Mouse (Mus musculus) ES-Bruce4 (cell line): ENCODE data around the gene Icmt. TPM values are rescaled to one million over a fixed set of nuclear protein-coding genes. Genes with fewer than 3 reads are reported as not detected.
A peak's percentile ranks its signal among the peaks of the same experiment; 100 is the strongest.

ENCODE experiments used
- H3K27ac ChIP-seq: 2 replicates; pipeline ENCODE4 v1.5.1; 2012; ENCODE audit warnings: low read length, inconsistent platforms; ENCODE audit not compliant: insufficient read depth
- H3K27me3 ChIP-seq: 2 replicates; pipeline ENCODE4 v1.6.1; 2012; ENCODE audit warnings: mild to moderate bottlenecking, low read length, inconsistent platforms; ENCODE audit not compliant: control insufficient read depth, poor library complexity, insufficient read depth, severe bottlenecking
- H3K36me3 ChIP-seq: 2 replicates; pipeline ENCODE4 v1.6.1; 2012; ENCODE audit warnings: inconsistent platforms, mild to moderate bottlenecking, low read length, moderate library complexity; ENCODE audit not compliant: control insufficient read depth, poor library complexity, insufficient read depth, severe bottlenecking
- H3K4me1 ChIP-seq: one replicate; pipeline ENCODE4 v1.8.1; 2011; ENCODE audit warnings: low read length; ENCODE audit not compliant: control insufficient read depth, insufficient read depth
- H3K4me3 ChIP-seq: 2 replicates; pipeline ENCODE4 v1.5.1; 2011; ENCODE audit warnings: low read depth, mild to moderate bottlenecking, low read length
- H3K9ac ChIP-seq: 2 replicates; pipeline ENCODE4 v1.6.1; 2012; ENCODE audit warnings: low read depth, mild to moderate bottlenecking, inconsistent platforms; ENCODE audit not compliant: poor library complexity, severe bottlenecking
- H3K9me3 ChIP-seq: replicated peaks from 2 replicates; pipeline ENCODE4 v1.6.1; 2012; ENCODE audit warnings: mild to moderate bottlenecking, low read length, inconsistent platforms; ENCODE audit not compliant: control insufficient read depth, poor library complexity, insufficient read depth, severe bottlenecking
- CTCF ChIP-seq: IDR thresholded peaks from one replicate; pipeline ENCODE4 v1.8.1; 2011; ENCODE audit warnings: low read depth, low read length
- EP300 ChIP-seq: IDR thresholded peaks from 2 replicates; pipeline ENCODE4 v1.6.1; 2011; ENCODE audit warnings: low read depth, low read length; ENCODE audit not compliant: insufficient read depth
- POLR2A ChIP-seq: IDR thresholded peaks from one replicate; pipeline ENCODE4 v1.8.1; 2011; ENCODE audit warnings: low read length; ENCODE audit not compliant: insufficient read depth
- polyA plus RNA-seq: library from polyadenylated mRNA; stranded (reverse); fragments of >200 nt; gene quantifications from 2 replicates; pipeline ENCODE4 v1.2.4, GENCODE M21; 2011; ENCODE audit warnings: low read depth; ENCODE audit not compliant: missing spikeins, insufficient read depth, insufficient read length

Gene Icmt
- polyA plus RNA-seq, 1 experiment, result 22.8 TPM

DNA sequence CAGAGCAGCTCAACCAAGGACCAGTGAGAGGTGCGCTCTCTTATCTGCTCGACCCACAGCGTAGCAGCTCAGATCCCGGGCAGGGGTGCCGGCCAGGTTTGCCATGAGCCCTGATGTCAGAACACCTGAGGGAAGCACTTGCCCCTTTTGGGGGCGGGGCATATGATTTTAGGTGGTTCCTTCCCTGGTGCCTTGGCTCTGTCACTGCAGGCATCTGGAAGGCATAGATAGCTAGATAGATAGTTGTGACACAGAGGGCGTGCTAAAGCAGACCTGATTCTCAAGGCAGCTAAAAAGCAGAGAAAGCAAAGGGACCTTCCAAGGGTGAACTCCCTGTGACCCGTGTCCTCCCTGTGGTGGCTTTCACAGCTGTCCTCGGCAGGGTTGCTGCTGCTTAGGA, 33.9 kb upstream of the Icmt start:
- H3K4me3 ChIP-seq, result no peak overlapping the region
- H3K9ac ChIP-seq, result no peak overlapping the region
- no peaks in the 10 kb centered on the region for H3K27me3 ChIP-seq
- H3K36me3 ChIP-seq, result no peaks in the 10 kb centered on the region
- no peak for TF ChIP-seq CTCF
- TF ChIP-seq EP300, result no peak
- no peak for TF ChIP-seq POLR2A
- H3K4me1 ChIP-seq, result peaks cover 5% of the 10 kb centered on the region
- no peak overlapping the region for H3K27ac ChIP-seq
- H3K9me3 ChIP-seq, result no peaks in the 10 kb centered on the region

DNA sequence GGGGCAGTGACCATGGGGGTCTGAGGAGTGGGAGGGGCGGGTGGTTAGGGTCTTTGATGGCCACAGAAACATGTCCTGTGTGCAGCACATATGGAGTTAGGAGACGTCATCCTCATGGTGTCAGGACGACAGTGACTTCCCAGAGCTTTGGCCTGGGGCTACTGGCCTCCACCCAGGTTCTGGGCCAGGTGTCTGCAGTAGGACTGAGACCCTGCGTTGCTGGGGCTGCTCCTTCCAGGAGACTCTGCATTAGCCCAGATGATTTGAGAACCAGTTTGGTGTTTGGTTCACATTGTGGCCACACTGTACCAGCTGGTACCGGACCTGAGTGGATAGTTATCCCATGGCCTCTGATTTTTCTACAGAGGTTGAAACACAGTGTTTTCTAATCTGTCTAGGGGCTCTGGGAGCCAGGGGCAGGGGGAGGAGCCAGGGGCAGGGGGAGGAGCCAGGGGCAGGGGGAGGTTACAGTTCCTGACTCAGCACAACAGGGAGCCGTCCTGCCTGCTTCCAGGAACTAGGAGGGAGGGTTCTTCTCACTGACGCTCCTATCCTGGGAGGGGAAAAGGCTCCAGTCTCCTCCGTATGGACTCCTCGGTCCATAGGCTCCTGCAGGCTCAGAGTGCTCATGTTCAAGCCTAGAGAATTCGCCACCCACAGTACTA, 33.4 kb upstream of the Icmt start:
- Histone ChIP-seq H3K9ac (peak overlapping the region; percentile 4; the same call in 1 of the 2 replicates), H3K9me3 (no peaks in the 10 kb centered on the region), H3K36me3 (no peaks in the 10 kb centered on the region), H3K4me1 (peaks cover 5% of the 10 kb centered on the region), H3K27ac (peak overlapping the region; percentile 19; the same call in 1 of the 2 replicates), H3K27me3 (no peaks in the 10 kb centered on the region), H3K4me3 (peak overlapping the region; percentile 22)
- TF ChIP-seq POLR2A (peak; percentile 40), EP300 (no peak), CTCF (no peak)

DNA sequence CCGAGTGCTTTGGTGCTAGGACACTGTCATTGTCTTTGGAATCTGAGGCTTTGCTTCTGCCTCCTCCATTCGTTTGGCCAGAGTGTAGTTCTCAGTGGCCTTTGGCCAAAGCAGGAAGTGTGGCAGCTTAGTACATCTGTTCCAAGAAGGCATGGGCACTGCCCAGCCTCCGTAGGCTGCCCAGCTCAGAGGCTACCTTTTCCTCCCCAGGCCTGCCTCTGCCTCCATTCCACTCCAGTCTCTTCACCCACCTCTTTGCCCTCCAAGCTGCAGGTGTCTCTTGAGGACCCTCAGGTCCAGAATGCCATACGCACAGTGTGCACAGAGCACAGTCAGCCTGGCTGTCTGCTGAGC, 32.9 kb upstream of the Icmt start:
- Histone ChIP-seq H3K36me3 (no peaks in the 10 kb centered on the region), H3K4me3 (peak overlapping the region; percentile 22), H3K9me3 (no peaks in the 10 kb centered on the region), H3K4me1 (peaks cover 5% of the 10 kb centered on the region), H3K27me3 (no peaks in the 10 kb centered on the region), H3K9ac (peak overlapping the region; percentile 4; the same call in 1 of the 2 replicates), H3K27ac (peak overlapping the region; percentile 19; the same call in 1 of the 2 replicates)
- TF ChIP-seq EP300 (no peak), POLR2A (no peak), CTCF (no peak)

DNA sequence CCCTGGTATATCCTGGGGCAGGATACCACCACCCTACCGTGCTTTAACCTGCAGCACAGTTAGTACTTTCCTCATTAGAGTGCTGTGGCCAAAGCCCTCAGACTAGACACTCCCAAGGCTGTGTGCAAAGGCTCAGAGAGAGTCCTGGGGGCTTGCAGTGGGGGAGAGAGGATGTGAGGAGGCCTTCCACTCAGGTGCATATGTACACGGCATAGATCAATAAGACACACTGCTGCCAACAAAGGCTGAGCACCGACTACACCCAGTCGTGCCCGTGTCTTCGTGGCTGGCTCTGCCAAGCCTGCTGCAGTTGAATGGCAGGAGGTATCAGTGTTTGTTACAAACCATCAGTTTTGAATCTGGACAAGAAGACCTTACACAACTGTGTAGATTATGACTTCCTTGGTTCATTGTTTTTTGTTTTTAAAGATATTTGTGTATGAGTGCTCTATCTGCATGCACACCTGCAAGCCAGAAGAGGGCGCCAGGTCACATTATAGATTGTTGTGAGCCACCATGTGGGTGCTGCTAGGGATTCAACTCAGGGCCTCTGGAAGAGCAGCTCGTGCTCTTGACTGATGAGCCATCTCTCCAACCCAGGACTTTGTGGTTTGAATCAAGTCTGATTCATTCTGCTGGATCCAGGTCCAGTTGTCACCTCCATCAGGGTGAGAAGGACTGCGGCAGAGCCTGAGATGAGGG, 32.0 kb upstream of the Icmt start:
- Histone ChIP-seq H3K27ac (no peak overlapping the region; the same call in 1 of the 2 replicates), H3K36me3 (no peaks in the 10 kb centered on the region), H3K9ac (no peak overlapping the region), H3K9me3 (no peaks in the 10 kb centered on the region), H3K27me3 (no peaks in the 10 kb centered on the region), H3K4me3 (no peak overlapping the region), H3K4me1 (peaks cover 5% of the 10 kb centered on the region)
- TF ChIP-seq POLR2A (no peak), CTCF (peak; percentile 66)

DNA sequence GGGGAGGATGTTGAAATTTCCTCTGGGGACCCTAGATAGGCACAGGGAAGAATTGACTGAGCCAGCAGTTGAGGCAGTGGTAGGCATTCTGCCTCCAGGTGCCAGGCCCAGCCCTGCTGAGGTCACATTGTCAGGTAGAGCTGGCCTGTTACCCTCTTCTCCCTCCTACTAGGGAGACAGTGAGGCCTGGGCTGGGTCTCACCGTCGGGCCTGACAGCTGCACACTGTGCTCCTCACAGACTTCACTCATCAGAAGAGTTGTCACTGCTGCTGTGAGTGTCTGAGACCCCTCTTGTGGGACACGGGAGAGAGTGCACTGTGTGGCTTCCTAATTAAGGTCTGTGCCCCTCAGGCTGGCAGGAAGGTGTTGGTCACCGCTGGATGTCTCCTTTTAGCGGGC, 31.2 kb upstream of the Icmt start:
- no peaks in the 10 kb centered on the region for H3K36me3 ChIP-seq
- no peak overlapping the region for H3K4me3 ChIP-seq
- H3K9ac ChIP-seq, result no peak overlapping the region
- no peaks in the 10 kb centered on the region for H3K27me3 ChIP-seq
- peaks cover 5% of the 10 kb centered on the region for H3K4me1 ChIP-seq
- TF ChIP-seq EP300 (no peak), CTCF (no peak), POLR2A (no peak)
- H3K9me3 ChIP-seq, result no peaks in the 10 kb centered on the region
- no peak overlapping the region for H3K27ac ChIP-seq

DNA sequence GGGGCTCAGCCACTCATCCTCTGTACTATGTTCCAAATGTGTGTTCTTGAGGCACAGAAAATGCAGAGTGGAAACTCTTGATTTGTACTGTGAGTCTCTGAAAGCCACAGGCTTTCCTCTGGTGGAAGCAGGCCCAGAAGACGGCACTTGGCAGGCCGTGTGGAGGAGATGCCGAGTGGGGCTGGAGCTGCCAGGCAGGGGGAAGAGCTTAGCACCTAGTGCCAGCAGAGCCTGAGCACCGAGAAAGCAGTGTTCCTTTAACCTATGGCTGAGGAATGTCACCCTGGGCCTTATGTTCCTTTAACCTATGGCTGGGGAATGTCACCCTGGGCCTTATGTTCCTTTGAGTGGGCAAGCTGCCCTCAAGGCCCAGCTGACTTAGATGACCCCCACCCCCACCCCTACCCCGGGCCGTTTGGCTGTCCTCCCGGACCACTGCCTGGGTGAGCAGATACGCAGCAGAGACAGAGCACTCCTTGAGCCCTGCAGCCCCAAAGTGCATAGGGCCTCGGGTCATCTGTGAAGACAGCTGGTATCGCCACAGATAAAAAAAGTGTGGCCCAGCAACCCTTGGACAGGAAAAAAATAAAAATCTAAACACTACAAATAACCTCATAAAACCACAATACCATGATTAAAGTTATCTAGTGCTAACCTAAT, 30.7 kb upstream of the Icmt start:
- no peaks in the 10 kb centered on the region for H3K27me3 ChIP-seq
- H3K36me3 ChIP-seq, result no peaks in the 10 kb centered on the region
- no peaks in the 10 kb centered on the region for H3K9me3 ChIP-seq
- no peak overlapping the region for H3K27ac ChIP-seq
- no peak overlapping the region for H3K4me3 ChIP-seq
- TF ChIP-seq EP300 (no peak), POLR2A (no peak), CTCF (no peak)
- peaks cover 5% of the 10 kb centered on the region for H3K4me1 ChIP-seq
- no peak overlapping the region for H3K9ac ChIP-seq
